In the genomic region with DNA sequence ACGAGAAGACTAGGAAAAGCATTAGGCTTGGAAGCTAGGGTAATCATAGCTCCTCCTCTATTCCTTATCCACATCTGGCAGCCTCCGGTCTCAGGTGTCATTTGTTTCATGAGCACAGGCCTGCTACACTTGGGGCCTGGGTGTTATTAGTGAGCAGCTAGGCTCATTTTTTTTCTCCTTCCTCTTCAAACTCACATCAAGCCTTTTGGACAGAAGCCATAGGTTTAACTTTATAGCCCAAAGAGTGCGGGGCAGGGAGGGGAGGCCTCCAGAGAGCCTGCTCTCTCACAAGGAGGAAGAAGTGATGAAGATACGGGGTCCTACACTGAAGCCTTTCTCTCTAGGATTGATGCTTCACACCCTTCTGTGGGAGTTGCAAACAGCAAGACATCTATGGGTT, we compare ENCODE assay signal across 17 mouse cellular contexts.
DNase-seq lines count a peak whose midpoint lies in the region; ATAC-seq and TF ChIP-seq lines count a peak whose summit lies in the region.
"Had no signal": no experiment of that assay in that cellular context is flagged by ENCODE, and none has a peak within 500 bp of the region (broad histone marks: within the 10 kb centered on the region; RNA-seq: fewer than 3 reads in every experiment).

No protein-coding gene starts in this region.

- no peaks in the 10 kb centered on the region for H3K27me3 ChIP-seq in limb, embryonic 10.5 days (ENCODE audit: low read depth, poor library complexity, severe bottlenecking)
- no peaks in the 10 kb centered on the region for H3K27me3 ChIP-seq in intestine, postnatal 0 days (replicated peaks; ENCODE audit: control insufficient read depth, insufficient read depth, low read length)
- H3K27me3 ChIP-seq: CH12.LX; embryonic facial prominence, embryonic 12.5 days; forebrain, embryonic 15.5 days had no signal

- H3K36me3 ChIP-seq in limb, embryonic 10.5 days: peaks cover 84% of the 10 kb centered on the region
- no peaks in the 10 kb centered on the region for H3K36me3 ChIP-seq in intestine, postnatal 0 days (ENCODE audit: control insufficient read depth, insufficient read depth)
- H3K36me3 ChIP-seq: heart, embryonic 13.5 days; hindbrain, embryonic 15.5 days had no signal

- no peak for DNase-seq in left cerebral cortex, adult 2 months (ENCODE audit: extremely low spot score in 1 of 2, low spot score in 2 of 2)
- no peak for DNase-seq in left cerebral cortex, adult 11 months (ENCODE audit: low spot score)
- DNase-seq in limb, embryonic 10.5 days (ENCODE audit: low spot score): no peak
- DNase-seq in liver: no peak
- no peak for DNase-seq in gastrocnemius, postnatal 25 days
- DNase-seq: adrenal gland, adult 8-10 months; adrenal gland, postnatal 36 days; cerebellum, postnatal 10 days; gastrocnemius, postnatal 10 days; heart, postnatal 36 days had no signal

- H3K9ac ChIP-seq in intestine, postnatal 0 days (ENCODE audit: low read depth, low read length): no peak overlapping the region
- H3K9ac ChIP-seq: embryonic facial prominence, embryonic 12.5 days; forebrain, embryonic 15.5 days; heart, embryonic 13.5 days; hindbrain, embryonic 15.5 days had no signal

- no peak for TF ChIP-seq CTCF in left cerebral cortex, adult 2 months (IDR thresholded peaks at IDR 0.05)
- no peak for TF ChIP-seq CTCF in olfactory bulb, adult 2 months (IDR thresholded peaks at IDR 0.05; ENCODE audit: insufficient read depth, low read depth, low read length)
- TF ChIP-seq CTCF in intestine, postnatal 0 days (IDR thresholded peaks at IDR 0.05; ENCODE audit: low read depth): no peak

- no peak for ATAC-seq in intestine, postnatal 0 days
- ATAC-seq: forebrain, embryonic 15.5 days had no signal

- TF ChIP-seq POLR2A in olfactory bulb, adult 2 months (IDR thresholded peaks at IDR 0.05; ENCODE audit: insufficient read depth, low read depth, low read length): no peak

- 73% methylated on average over 4 of the region's 4 CpGs for WGBS in limb, embryonic 10.5 days
- 86% methylated on average over 4 of the region's 4 CpGs for WGBS in olfactory bulb, adult 2 months
- 81% methylated on average over 4 of the region's 4 CpGs for WGBS in intestine, postnatal 0 days

- no peaks in the 10 kb centered on the region for H3K9me3 ChIP-seq in limb, embryonic 10.5 days (replicated peaks)
- H3K9me3 ChIP-seq in intestine, postnatal 0 days (ENCODE audit: control insufficient read depth): no peaks in the 10 kb centered on the region
- H3K9me3 ChIP-seq: embryonic facial prominence, embryonic 12.5 days; forebrain, embryonic 15.5 days; heart, embryonic 13.5 days; hindbrain, embryonic 15.5 days had no signal

- H3K4me3 ChIP-seq in left cerebral cortex, adult 2 months: no peak overlapping the region
- no peak overlapping the region for H3K4me3 ChIP-seq in limb, embryonic 10.5 days
- H3K4me3 ChIP-seq in olfactory bulb, adult 2 months (ENCODE audit: insufficient read depth, low read depth, low read length): no peak overlapping the region
- no peak overlapping the region for H3K4me3 ChIP-seq in intestine, postnatal 0 days (ENCODE audit: low read depth, low read length)
- H3K4me3 ChIP-seq: embryonic facial prominence, embryonic 12.5 days; forebrain, embryonic 15.5 days; heart, embryonic 13.5 days; hindbrain, embryonic 15.5 days had no signal

- intact Hi-C loops in left cerebral cortex, adult 2 months (cut with DNase I): loop anchor here (1.0 to 5.0 kb wide), 2 partner anchors 129 to 188 kb away; no protein-coding TSS in a partner anchor

- no peak overlapping the region for H3K4me2 ChIP-seq in intestine, postnatal 0 days (replicated peaks; ENCODE audit: low read depth)
- H3K4me2 ChIP-seq: embryonic facial prominence, embryonic 12.5 days; forebrain, embryonic 15.5 days; heart, embryonic 13.5 days; hindbrain, embryonic 15.5 days had no signal

- peak overlapping the region; percentile 75; the same call in 1 of the 2 replicates for H3K27ac ChIP-seq in left cerebral cortex, adult 2 months
- H3K27ac ChIP-seq in limb, embryonic 10.5 days: 0 out of 2 replicates have a peak overlapping the region, but pooled peaks have one; percentile 46
- H3K27ac ChIP-seq in olfactory bulb, adult 2 months (ENCODE audit: insufficient read depth, low read depth, low read length): peak overlapping the region; percentile 72
- no peak overlapping the region for H3K27ac ChIP-seq in intestine, postnatal 0 days (ENCODE audit: low read depth, low read length)
- H3K27ac ChIP-seq: embryonic facial prominence, embryonic 12.5 days; forebrain, embryonic 15.5 days; heart, embryonic 13.5 days; hindbrain, embryonic 15.5 days had no signal

- peaks cover 15% of the 10 kb centered on the region for H3K4me1 ChIP-seq in limb, embryonic 10.5 days
- H3K4me1 ChIP-seq in olfactory bulb, adult 2 months (ENCODE audit: control insufficient read depth, insufficient read depth, low read length): peaks cover 16% of the 10 kb centered on the region
- H3K4me1 ChIP-seq in intestine, postnatal 0 days (replicated peaks; ENCODE audit: control insufficient read depth, insufficient read depth, low read length): no peaks in the 10 kb centered on the region
- H3K4me1 ChIP-seq: heart, embryonic 13.5 days had no signal
